Mouse (Mus musculus) liver, adult (tissue): Measurements from ENCODE around the gene Golga4.

Source experiments
- GATA4 ChIP-seq: IDR thresholded peaks from 2 replicates; pipeline ENCODE4 v1.6.1; 2014; ENCODE audit warnings: mild to moderate bottlenecking, low read length; ENCODE audit not compliant: insufficient replicate concordance

The Golga4 gene

GRCm38 (mm10) chr9:118617237-118617636, 111.2 kb downstream of the Golga4 start:
- TF ChIP-seq GATA4: no peak

DNA sequence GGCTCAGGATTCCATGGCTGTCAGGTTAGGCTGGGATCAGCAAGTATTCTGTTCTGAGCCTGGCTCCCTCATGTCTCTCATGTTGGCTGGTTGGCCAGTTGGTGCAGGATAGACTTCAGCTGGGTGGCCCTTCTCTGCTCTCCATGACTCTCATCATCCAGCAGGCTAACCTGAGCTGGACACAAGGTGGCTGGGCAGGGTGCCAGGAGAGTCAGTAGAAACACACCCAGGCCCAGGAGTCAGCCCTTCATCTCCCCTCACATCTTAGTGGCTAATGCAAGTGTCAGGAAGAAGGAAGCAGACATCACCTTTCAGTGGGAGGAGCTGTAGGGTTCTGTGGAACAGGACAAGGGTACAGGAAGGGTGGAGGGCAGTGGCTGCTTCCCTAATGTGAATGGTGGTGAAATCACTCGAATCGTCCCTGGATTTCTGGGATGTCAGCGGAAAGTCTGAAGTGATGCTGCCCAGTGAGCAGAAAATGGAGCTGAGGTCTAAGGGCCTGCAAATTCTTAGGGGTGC, 112.7 kb downstream of the Golga4 start:
- TF ChIP-seq GATA4: no peak

GRCm38 (mm10) chr9:118620807-118621206, 114.7 kb downstream of the Golga4 start:
- TF ChIP-seq GATA4: no peak

DNA sequence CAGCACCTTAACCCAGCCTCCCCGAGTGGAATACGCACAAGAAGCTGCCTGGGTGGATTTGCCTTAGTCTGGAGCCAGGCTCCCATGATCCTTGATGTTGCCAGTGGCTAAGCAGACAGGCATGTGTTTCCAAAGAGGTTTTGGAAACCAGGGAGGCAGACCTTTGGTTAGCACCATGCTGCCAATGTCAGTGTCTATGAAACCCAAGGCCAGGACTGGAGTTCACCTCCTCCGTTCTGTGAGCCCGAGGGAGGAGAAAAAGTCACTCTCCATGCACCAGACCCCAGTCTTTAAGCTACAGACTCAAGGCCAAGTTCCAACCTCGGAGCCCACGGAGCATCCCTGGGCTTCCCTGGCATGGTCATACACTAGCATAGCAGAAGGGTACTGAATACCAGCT, 115.6 kb downstream of the Golga4 start:
- no peak for TF ChIP-seq GATA4

- no peak for TF ChIP-seq GATA4
Observed at GRCm38 (mm10) chr9:118622376-118623166, 116.5 kb downstream of the Golga4 start.

DNA sequence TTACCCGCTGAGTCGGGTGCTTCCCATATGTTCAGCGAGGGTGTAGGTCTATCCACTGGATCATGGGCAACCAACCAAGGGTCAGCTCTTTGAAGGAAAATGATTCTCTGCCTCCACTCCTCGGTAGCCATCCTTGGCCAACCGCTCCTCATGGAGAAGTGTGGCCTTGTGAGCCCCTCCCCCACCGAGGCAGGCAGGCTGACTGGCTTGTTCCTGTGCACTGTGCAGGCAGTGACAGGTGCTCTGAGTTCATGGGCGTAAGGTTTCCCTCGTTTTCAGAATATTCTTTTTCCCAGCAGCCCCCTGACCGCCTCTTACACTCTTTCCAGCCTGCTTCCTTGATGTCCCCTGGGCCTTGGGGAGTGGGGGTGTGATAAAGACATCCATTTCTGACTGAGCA, 117.4 kb downstream of the Golga4 start:
- TF ChIP-seq GATA4: no peak

- no peak for TF ChIP-seq GATA4
Observed at GRCm38 (mm10) chr9:118624146-118624545, 118.1 kb downstream of the Golga4 start.

GRCm38 (mm10) chr9:118629763-118630379, 123.8 kb downstream of the Golga4 start:
- no peak for TF ChIP-seq GATA4
